Mouse (Mus musculus): ENCODE measurements around the gene Hlcs.
A peak's percentile ranks its signal among the peaks of the same experiment; 100 is the strongest.
"Not testable (repeated sequence)": the region's sequence is repeated elsewhere in the genome, so short reads cannot be mapped to it uniquely, and the experiment has no call there.

The Hlcs gene

GRCm38 (mm10) chr16:94313229-94314030 lies at the start of gene Hlcs:
Gene Hlcs, minus strand, starts transcription at chr16:94313571.
- DNase-seq (ENCODE audit: low spot score in 2 of 2): peak; percentile 96 to 97

GRCm38 (mm10) chr16:94362174-94362873 lies 49.0 kb upstream of the Hlcs start:
- peak; percentile 40 to 61 for DNase-seq (ENCODE audit: low spot score in 2 of 2)

GRCm38 (mm10) chr16:94360578-94361350 lies 47.4 kb upstream of the Hlcs start:
- no peak for DNase-seq (ENCODE audit: low spot score in 2 of 2)

GRCm38 (mm10) chr16:94358091-94358490 lies 44.7 kb upstream of the Hlcs start:
- DNase-seq (ENCODE audit: low spot score in 2 of 2): no peak

GRCm38 (mm10) chr16:94356776-94357494 lies 43.6 kb upstream of the Hlcs start:
- no peak for DNase-seq (ENCODE audit: low spot score in 2 of 2)

DNA sequence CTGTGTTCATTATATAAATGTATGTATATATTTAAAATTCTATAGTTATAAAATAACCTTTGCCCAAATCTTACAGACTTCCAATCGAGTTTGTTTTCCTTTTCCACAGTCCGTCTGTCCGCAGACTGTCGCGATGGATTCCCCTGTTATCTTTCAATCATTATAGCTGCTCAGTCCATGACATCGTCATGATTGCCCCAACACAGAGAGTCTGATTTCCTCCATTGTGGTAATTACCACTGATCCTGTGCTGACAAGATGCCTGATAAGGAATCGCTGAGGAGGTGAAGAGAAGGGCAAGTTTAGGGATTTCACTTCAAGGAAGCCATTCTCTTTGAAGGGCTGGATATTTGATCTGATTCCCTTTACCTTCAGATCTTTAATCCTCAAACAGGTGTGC lies 42.7 kb upstream of the Hlcs start:
- DNase-seq (ENCODE audit: low spot score in 2 of 2): no peak

GRCm38 (mm10) chr16:94354450-94354849 lies 41.1 kb upstream of the Hlcs start:
- DNase-seq (ENCODE audit: low spot score in 2 of 2): no peak

DNA sequence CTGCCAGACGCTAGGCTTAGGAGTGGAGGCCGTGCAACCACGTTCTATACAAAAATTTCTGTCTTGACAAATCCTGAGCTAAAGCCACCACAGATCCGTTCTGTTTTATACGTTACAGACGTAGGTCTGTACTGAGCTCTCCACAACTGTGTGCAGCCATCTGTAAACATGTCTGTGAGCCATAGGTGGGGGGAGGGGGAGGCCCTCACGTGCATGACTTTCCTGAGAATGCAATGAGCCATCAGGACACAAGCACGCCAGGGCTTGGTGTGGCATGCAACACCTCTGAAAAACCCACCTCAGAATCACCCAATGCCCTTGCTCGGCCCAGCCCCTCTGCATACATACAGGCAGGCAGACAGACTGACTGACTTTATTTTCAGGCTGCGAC lies 36.9 kb upstream of the Hlcs start:
- no peak for DNase-seq (ENCODE audit: low spot score in 2 of 2)

DNA sequence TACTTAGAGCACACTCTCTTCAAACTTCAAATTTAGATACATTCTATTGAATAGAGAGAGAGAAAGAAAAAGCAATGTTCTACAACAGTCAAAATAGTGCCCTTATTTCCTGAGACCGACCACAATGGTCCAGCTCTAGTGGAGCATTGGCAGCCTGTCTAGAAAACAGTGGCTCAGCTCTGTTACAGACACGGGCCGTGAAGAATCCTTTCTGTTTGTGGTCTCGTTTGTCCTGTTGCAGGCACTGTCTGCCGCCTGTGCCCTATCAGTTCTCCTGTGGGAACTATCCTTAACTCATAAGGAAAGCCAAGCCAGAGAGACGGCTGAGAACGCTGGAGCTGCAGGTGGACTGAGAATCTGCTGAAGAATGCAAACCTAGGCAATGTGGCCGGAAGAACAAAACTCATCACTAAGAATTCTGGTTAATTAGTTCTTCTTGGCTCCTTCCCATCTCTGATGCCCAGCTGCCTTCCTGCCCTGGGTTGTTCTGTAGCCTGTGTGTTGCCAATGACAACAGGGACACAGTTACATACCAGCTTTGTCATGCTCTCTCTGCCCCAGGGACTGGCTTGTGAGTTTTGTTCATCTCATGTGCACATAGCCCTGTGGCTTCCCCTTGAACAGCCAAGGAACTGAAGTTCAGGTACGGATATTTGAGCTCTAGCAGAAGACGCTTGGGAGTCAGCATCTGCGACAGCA lies 36.4 kb upstream of the Hlcs start:
- no peak for DNase-seq (ENCODE audit: low spot score in 2 of 2)

- DNase-seq (ENCODE audit: low spot score in 2 of 2): no peak
Measured at GRCm38 (mm10) chr16:94348779-94349178, 35.4 kb upstream of the Hlcs start.

- no peak for DNase-seq (ENCODE audit: low spot score in 2 of 2)
Measured at GRCm38 (mm10) chr16:94347080-94347731, 33.8 kb upstream of the Hlcs start.

DNA sequence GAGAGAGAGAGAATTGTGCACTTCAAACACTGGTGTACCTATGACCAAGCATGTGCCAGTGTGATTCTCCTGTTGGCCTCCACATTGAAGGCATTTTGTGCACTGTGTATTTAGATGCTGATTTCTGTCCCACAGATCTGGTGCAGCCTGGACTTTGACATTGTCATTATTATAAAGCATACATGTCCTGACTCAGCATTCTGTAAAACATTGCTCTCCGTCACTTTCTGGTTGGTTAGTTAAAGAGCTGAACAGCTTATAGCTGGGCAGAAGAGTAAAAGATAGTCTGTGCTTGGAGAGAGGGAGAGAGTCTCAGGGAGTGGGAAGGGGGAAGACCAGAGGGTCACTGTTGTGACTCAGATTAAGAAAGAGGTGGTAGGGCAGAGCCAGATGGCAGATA lies 32.4 kb upstream of the Hlcs start:
- no peak for DNase-seq (ENCODE audit: low spot score in 2 of 2)

GRCm38 (mm10) chr16:94339164-94340160 lies 26.1 kb upstream of the Hlcs start:
- DNase-seq (ENCODE audit: low spot score in 2 of 2): not testable (repeated sequence)

GRCm38 (mm10) chr16:94335656-94336055 lies 22.3 kb upstream of the Hlcs start:
- DNase-seq (ENCODE audit: low spot score in 2 of 2): no peak

DNA sequence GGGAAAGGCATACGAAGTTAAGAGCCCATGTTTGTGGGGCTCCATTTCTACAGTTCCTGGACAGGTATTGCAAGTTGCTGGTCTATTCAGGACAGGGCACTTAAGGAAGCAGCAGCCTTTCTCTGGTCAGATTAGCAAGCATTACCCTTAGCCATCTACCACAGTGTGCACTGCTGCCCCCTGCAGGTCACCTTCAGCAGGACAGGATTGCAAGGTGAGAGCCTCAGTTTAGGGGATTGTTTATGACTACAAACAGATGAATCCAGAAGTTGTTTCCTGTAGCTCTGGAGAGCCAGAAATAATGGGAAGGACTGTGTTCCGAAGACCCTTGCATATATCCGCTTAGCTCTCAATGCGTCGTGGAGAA lies 18.5 kb upstream of the Hlcs start:
- no peak for DNase-seq (ENCODE audit: low spot score in 2 of 2)

GRCm38 (mm10) chr16:94331233-94331885 lies 18.0 kb upstream of the Hlcs start:
- DNase-seq (ENCODE audit: low spot score in 2 of 2): no peak

GRCm38 (mm10) chr16:94330429-94330828 lies 17.1 kb upstream of the Hlcs start:
- DNase-seq (ENCODE audit: low spot score in 2 of 2): no peak

DNA sequence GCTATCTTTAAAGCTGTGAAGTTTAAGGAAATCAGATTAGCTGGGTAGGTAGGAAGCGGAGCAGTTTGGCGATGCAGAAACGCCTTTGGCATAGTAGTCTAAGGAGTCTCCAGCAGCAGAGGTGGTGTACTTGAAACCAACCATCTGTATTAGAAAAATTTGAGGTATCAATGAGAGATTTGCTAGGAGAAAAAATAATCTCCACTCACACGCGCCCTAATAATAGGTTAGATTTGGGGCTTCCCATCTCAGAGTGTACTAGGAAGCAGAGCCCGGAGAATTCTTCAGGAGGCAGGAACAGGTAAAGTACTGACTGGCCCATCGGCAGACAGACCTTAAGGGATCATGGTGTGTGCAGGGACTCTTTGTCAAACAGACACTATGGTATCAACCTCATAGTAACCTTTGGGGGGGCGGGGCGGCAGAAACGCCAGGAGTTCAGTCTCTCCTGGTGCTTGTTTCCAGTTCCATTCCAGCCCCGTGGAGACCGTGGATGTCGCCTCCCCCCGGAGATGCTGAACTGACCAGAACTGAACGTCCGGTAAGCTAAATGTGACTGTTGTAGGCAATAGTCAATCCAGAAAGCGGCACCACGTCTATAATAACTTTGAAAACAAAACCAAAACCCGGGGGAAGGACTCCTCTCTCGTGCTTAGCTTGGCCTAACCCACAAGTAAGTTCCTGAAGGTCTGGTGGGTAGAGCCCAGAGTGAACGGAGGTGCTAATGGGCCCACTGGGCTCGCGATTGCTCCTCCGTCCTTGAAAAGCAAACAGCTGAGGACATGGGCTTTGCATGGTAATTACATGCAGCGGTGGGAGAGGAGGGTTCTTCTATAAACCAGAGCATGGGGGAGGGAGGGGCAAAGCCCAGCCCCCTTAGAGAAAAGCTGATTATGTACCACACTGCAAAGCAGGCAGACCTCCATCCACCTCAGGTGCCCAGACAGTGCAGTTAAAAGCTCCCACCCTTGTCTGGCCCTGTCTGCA lies 15.8 kb upstream of the Hlcs start:
- no peak for DNase-seq (ENCODE audit: low spot score in 2 of 2)
